Mouse (Mus musculus) gonadal fat pad, adult 2 months (tissue): Measurements from ENCODE around the gene Olfr1467. TPM values are rescaled to one million over a fixed set of nuclear protein-coding genes. Genes with fewer than 3 reads are reported as not detected.

ENCODE experiments used
- DNase-seq: peaks from one replicate; pipeline ENCODE4 v3.0.0-alpha.2; 2012; ENCODE audit warnings: low read depth
- polyA plus RNA-seq: library from polyadenylated mRNA; depleted of rRNA; stranded (reverse); fragments of >200 nt; gene quantifications from 2 replicates; pipeline ENCODE4 v1.2.3, GENCODE M21; 2012; rRNA removed

Gene Olfr1467
- polyA plus RNA-seq = not detected in 2 replicates

DNA sequence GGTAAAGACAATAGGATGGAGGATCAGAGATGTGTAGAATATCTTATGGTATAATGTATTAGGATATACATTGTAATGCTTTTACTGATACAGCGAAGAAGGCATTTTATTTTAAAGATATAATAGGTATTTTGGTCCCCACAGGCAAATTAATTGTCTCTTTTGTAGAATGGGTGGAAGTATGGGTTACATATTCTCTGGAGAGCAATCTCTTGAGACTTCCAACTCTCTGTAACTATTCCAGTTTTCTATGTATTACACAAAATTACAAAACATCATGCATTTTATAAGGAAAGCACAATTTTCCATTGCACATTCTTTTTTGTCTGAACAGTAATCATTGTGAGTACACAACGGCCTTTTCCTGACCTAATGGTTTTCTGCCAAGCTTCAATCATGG lies at the start of gene Olfr1467:
Gene Olfr1467, plus strand, starts transcription at position 301 of the 400 bp plus-strand sequence.
- no peak for DNase-seq

DNA sequence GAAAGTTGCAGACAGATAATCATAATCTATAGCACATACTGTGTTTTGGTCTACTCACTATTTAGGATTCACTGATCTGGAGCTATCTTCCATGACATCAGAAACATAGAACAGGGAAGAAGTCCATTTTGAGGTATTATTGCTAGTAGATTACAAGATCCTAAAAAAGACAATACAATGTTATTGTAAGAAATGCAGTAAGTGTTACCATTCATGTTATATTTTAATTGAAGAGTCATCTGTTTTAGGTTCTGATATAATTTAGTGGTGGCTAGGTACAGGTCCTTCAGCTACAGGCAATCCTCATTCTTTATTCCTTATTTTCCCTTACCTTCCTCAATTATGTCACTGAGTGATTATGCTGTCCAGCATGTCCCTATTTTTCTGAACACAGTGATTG lies 46.6 kb upstream of the Olfr1467 start, which contains the start of gene Olfr1465:
Gene Olfr1465, minus strand, starts transcription at position 101 of the 400 bp plus-strand sequence.
- DNase-seq = no peak

DNA sequence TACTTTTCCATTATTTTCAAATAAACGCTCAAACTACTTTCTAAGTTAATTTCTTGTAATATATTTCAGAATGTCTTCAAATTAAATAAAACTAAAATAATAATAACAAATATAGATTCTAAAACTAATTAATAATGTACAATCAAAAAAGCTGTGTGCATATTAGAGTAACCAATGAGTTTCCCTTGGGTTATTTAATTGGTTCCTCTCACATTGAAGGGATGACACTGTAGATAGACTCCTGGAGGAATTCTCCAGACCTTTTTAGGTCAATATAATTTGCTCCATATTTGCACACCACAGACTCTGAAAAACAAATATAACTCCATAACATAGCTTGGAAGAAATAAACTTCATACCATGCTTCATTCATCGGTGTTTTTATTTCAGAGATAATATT lies 23.5 kb upstream of the Olfr1467 start, which contains the start of gene Olfr1466:
Gene Olfr1466, plus strand, starts transcription at position 301 of the 400 bp plus-strand sequence.
- no peak for DNase-seq

DNA sequence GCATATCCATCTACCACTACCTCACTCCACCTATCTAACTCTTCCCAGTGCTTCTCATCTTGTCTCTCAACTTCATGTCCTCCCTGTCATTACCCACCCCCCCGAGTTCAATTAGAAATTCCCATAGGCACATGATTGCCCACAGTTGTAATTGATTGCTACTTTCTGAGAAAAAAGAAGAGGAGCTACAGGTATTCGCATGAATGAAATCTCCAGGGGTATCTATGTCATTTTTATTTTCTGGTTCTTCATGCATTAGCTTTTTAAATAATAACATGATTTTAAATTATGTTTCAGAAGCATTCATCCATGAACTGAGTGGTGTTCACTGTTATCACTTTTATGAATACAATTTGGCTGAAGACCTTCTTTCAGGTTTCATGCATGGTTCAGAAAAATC lies 45.5 kb downstream of the Olfr1467 start, which contains the start of gene Olfr1469:
Gene Olfr1469, plus strand, starts transcription at position 301 of the 400 bp plus-strand sequence.
- no peak for DNase-seq

Other genes starting within 250 kb of the Olfr1467 start
- not detected in 2 replicates for gene Olfr1459, start 212.7 kb upstream of the Olfr1467 start, polyA plus RNA-seq
- gene Olfr1461, start 199.2 kb upstream of the Olfr1467 start, polyA plus RNA-seq = not detected in 2 replicates
- gene Olfr1462, start 176.5 kb upstream of the Olfr1467 start, polyA plus RNA-seq = not detected in 2 replicates
- not detected in 2 replicates for gene Olfr1463, start 130.9 kb upstream of the Olfr1467 start, polyA plus RNA-seq
- not detected in 2 replicates for gene Olfr1465, start 46.7 kb upstream of the Olfr1467 start, polyA plus RNA-seq
- gene Olfr1466, start 23.4 kb upstream of the Olfr1467 start, polyA plus RNA-seq = not detected in 2 replicates
- gene Olfr1469, start 45.6 kb downstream of the Olfr1467 start, polyA plus RNA-seq = not detected in 2 replicates
- not detected in 2 replicates for gene Olfr1471, start 81.2 kb downstream of the Olfr1467 start, polyA plus RNA-seq
- not detected in 2 replicates for gene Olfr1472, start 93.8 kb downstream of the Olfr1467 start, polyA plus RNA-seq
- not detected in 2 replicates for gene Olfr1474, start 107.3 kb downstream of the Olfr1467 start, polyA plus RNA-seq
- gene Olfr1475, start 118.0 kb downstream of the Olfr1467 start, polyA plus RNA-seq = not detected in 2 replicates
- not detected in 2 replicates for gene Olfr1477, start 138.3 kb downstream of the Olfr1467 start, polyA plus RNA-seq
- not detected in 2 replicates for gene Olfr1480, start 165.7 kb downstream of the Olfr1467 start, polyA plus RNA-seq
- gene Olfr1484, start 221.3 kb downstream of the Olfr1467 start, polyA plus RNA-seq = not detected in 2 replicates